Mouse (Mus musculus) midbrain, postnatal 0 days (tissue): ENCODE measurements at regions not wholly inside any gene's neighbourhood (a gene's known extent, or its start where the extent isn't known, plus 50 kb on each side); places are given as distances from the start of the nearest gene placed in this dataset.

Experiments used
- ATAC-seq: fragments of 200-750 bp; cut with Nextera tagmentation; 2 replicates; pipeline ENCODE4 v1.8.0; 2017; ENCODE audit warnings: moderate number of reproducible peaks, mild to moderate bottlenecking, moderate TSS enrichment, moderate library complexity; ENCODE audit not compliant: low FRiP score
- DNase-seq: peaks from one replicate; pipeline ENCODE4 v3.0.0-alpha.2; 2015; ENCODE audit warnings: low spot score
- H3K27ac ChIP-seq: fragments of 300-500 bp; sonication (generic); 2 replicates; pipeline ENCODE4 v1.5.1; 2014; ENCODE audit warnings: low read depth, mild to moderate bottlenecking, low read length, mixed read lengths
- H3K27me3 ChIP-seq: fragments of 300-500 bp; sonication (generic); 2 replicates; pipeline ENCODE4 v1.6.1; 2014; ENCODE audit warnings: low read length, control low read depth, mixed read lengths; ENCODE audit not compliant: insufficient read depth
- H3K36me3 ChIP-seq: fragments of 300-500 bp; sonication (generic); 2 replicates; pipeline ENCODE4 v1.6.1; 2014; ENCODE audit warnings: low read length, control low read depth, mixed read lengths; ENCODE audit not compliant: insufficient read depth
- H3K4me1 ChIP-seq: fragments of 300-500 bp; sonication (generic); 2 replicates; pipeline ENCODE4 v1.6.1; 2014; ENCODE audit warnings: mild to moderate bottlenecking, control low read depth, antibody characterized with exemption, low read length, mixed read lengths; ENCODE audit not compliant: insufficient read depth
- H3K4me2 ChIP-seq: fragments of 300-500 bp; sonication (generic); 2 replicates; pipeline ENCODE4 v1.6.1; 2014; ENCODE audit warnings: low read depth, mild to moderate bottlenecking, low read length, mixed read lengths; ENCODE audit not compliant: poor library complexity, severe bottlenecking
- H3K4me3 ChIP-seq: fragments of 300-500 bp; sonication (generic); 2 replicates; pipeline ENCODE4 v1.5.1; 2014; ENCODE audit warnings: low read depth, mild to moderate bottlenecking, low read length, moderate library complexity
- H3K9ac ChIP-seq: fragments of 300-500 bp; sonication (generic); replicated peaks from 2 replicates; pipeline ENCODE4 v1.6.1; 2014; ENCODE audit warnings: mild to moderate bottlenecking, low read length, moderate library complexity, mixed read lengths; ENCODE audit not compliant: poor library complexity, severe bottlenecking
- H3K9me3 ChIP-seq: fragments of 300-500 bp; sonication (generic); 2 replicates; pipeline ENCODE4 v1.6.1; 2016; ENCODE audit warnings: low read length, control low read depth
- CTCF ChIP-seq: IDR thresholded peaks from 2 replicates; pipeline ENCODE4 v1.5.1; 2016; ENCODE audit warnings: antibody characterized with exemption, mild to moderate bottlenecking
- WGBS: fragments of 180-500 bp; shearing (Covaris S2); extraction: QIAGEN DNeasy Blood & Tissue Kit; methylation state at CpG from one replicate; pipeline ENCODE4 v1.1.7; 2014; 5-methylcytosine and 5-hydroxymethylcytosine counted together

- DNase-seq, result no peak
Observed at GRCm38 (mm10) chr15:13455560-13456219, 282.2 kb upstream of the Cdh6 start.

GRCm38 (mm10) chr15:13450385-13450784, 276.9 kb upstream of the Cdh6 start:
- TF ChIP-seq CTCF, result no peak

More at GRCm38 (mm10) chr15:13455560-13456219, 282.2 kb upstream of the Cdh6 start:
- no peak for TF ChIP-seq CTCF
- Histone ChIP-seq H3K9ac (no peak overlapping the region), H3K27ac (no peak overlapping the region), H3K9me3 (no peaks in the 10 kb centered on the region), H3K4me3 (no peak overlapping the region), H3K4me1 (no peaks in the 10 kb centered on the region), H3K36me3 (no peaks in the 10 kb centered on the region), H3K4me2 (no peak overlapping the region), H3K27me3 (no peaks in the 10 kb centered on the region)
- 0 out of 2 replicates have a peak, but pooled peaks have one; percentile 54 for ATAC-seq
- WGBS, result 35% methylated on average over 8 of the region's 8 CpGs

GRCm38 (mm10) chr15:13434608-13435007, 261.1 kb upstream of the Cdh6 start:
- Histone ChIP-seq H3K27me3 (no peaks in the 10 kb centered on the region), H3K4me1 (no peaks in the 10 kb centered on the region), H3K27ac (no peak overlapping the region), H3K9ac (no peak overlapping the region), H3K9me3 (no peaks in the 10 kb centered on the region), H3K4me3 (no peak overlapping the region), H3K4me2 (no peak overlapping the region), H3K36me3 (no peaks in the 10 kb centered on the region)
- WGBS, result 79% methylated on average over 1 of the region's 1 CpGs
- no peak for TF ChIP-seq CTCF
- DNase-seq (no peak), ATAC-seq (no peak)

More at GRCm38 (mm10) chr15:13450385-13450784, 276.9 kb upstream of the Cdh6 start:
- H3K4me3 ChIP-seq, result no peak overlapping the region
- H3K27me3 ChIP-seq, result no peaks in the 10 kb centered on the region
- ATAC-seq (no peak), DNase-seq (no peak)
- no peak overlapping the region for H3K27ac ChIP-seq
- H3K9ac ChIP-seq, result no peak overlapping the region
- 83% methylated on average over 5 of the region's 5 CpGs for WGBS
- no peaks in the 10 kb centered on the region for H3K36me3 ChIP-seq
- no peaks in the 10 kb centered on the region for H3K9me3 ChIP-seq
- no peaks in the 10 kb centered on the region for H3K4me1 ChIP-seq
- H3K4me2 ChIP-seq, result no peak overlapping the region

GRCm38 (mm10) chr15:13432971-13433370, 259.5 kb upstream of the Cdh6 start:
- H3K4me2 ChIP-seq, result no peak overlapping the region
- ATAC-seq (no peak), DNase-seq (no peak)
- H3K36me3 ChIP-seq, result no peaks in the 10 kb centered on the region
- 94% methylated on average over 2 of the region's 2 CpGs for WGBS
- H3K9ac ChIP-seq, result no peak overlapping the region
- H3K27ac ChIP-seq, result no peak overlapping the region
- H3K4me3 ChIP-seq, result no peak overlapping the region
- H3K4me1 ChIP-seq, result no peaks in the 10 kb centered on the region
- TF ChIP-seq CTCF, result no peak
- no peaks in the 10 kb centered on the region for H3K9me3 ChIP-seq
- H3K27me3 ChIP-seq, result no peaks in the 10 kb centered on the region

- Histone ChIP-seq H3K4me3 (no peak overlapping the region), H3K4me1 (no peaks in the 10 kb centered on the region), H3K9ac (no peak overlapping the region), H3K36me3 (no peaks in the 10 kb centered on the region), H3K27ac (no peak overlapping the region), H3K9me3 (no peaks in the 10 kb centered on the region), H3K4me2 (no peak overlapping the region), H3K27me3 (no peaks in the 10 kb centered on the region)
- no peak for TF ChIP-seq CTCF
- 51% methylated on average over 3 of the region's 3 CpGs for WGBS
- DNase-seq (no peak), ATAC-seq (no peak)
Observed at GRCm38 (mm10) chr15:13419616-13420015, 246.1 kb upstream of the Cdh6 start.

- DNase-seq (no peak), ATAC-seq (no peak)
- Histone ChIP-seq H3K36me3 (no peaks in the 10 kb centered on the region), H3K27me3 (no peaks in the 10 kb centered on the region), H3K4me1 (no peaks in the 10 kb centered on the region), H3K9ac (no peak overlapping the region), H3K9me3 (no peaks in the 10 kb centered on the region), H3K4me2 (no peak overlapping the region), H3K27ac (no peak overlapping the region), H3K4me3 (no peak overlapping the region)
- 41% methylated on average over 11 of the region's 11 CpGs for WGBS
- no peak for TF ChIP-seq CTCF
Observed at GRCm38 (mm10) chr15:13410065-13410688, 236.7 kb upstream of the Cdh6 start.
